Mouse (Mus musculus): ENCODE data around the gene Runx1.

Runx1 gene

GRCm38 (mm10) chr16:92644718-92645422 is 181.1 kb downstream of the Runx1 start:
- DNase-seq: no peak

- DNase-seq: no peak
Measured at GRCm38 (mm10) chr16:92644315-92644714, 181.6 kb downstream of the Runx1 start.

GRCm38 (mm10) chr16:92642283-92642682 is 183.7 kb downstream of the Runx1 start:
- DNase-seq: no peak

GRCm38 (mm10) chr16:92641053-92641452 is 184.9 kb downstream of the Runx1 start:
- DNase-seq: no peak

GRCm38 (mm10) chr16:92639093-92639492 is 186.9 kb downstream of the Runx1 start:
- no peak for DNase-seq

GRCm38 (mm10) chr16:92637033-92637432 is 188.9 kb downstream of the Runx1 start:
- DNase-seq: no peak

- DNase-seq: no peak
Measured at GRCm38 (mm10) chr16:92632115-92632763, 193.7 kb downstream of the Runx1 start.

- DNase-seq: no peak
Measured at GRCm38 (mm10) chr16:92631637-92632036, 194.3 kb downstream of the Runx1 start.

- no peak for DNase-seq
Measured at GRCm38 (mm10) chr16:92630950-92631349, 195.0 kb downstream of the Runx1 start.

GRCm38 (mm10) chr16:92629829-92630228 is 196.1 kb downstream of the Runx1 start:
- no peak for DNase-seq

- DNase-seq: no peak
Measured at GRCm38 (mm10) chr16:92627262-92627661, 198.7 kb downstream of the Runx1 start.

- no peak for DNase-seq
Measured at GRCm38 (mm10) chr16:92623953-92624352, 202.0 kb downstream of the Runx1 start.

GRCm38 (mm10) chr16:92621859-92622258 is 204.1 kb downstream of the Runx1 start:
- DNase-seq: no peak

- DNase-seq: no peak
Measured at GRCm38 (mm10) chr16:92620841-92621518, 205.0 kb downstream of the Runx1 start.

GRCm38 (mm10) chr16:92616839-92617238 is 209.1 kb downstream of the Runx1 start:
- no peak for DNase-seq

GRCm38 (mm10) chr16:92615234-92615799 is 210.6 kb downstream of the Runx1 start:
- no peak for DNase-seq

GRCm38 (mm10) chr16:92612546-92612945 is 213.4 kb downstream of the Runx1 start:
- DNase-seq: no peak

- DNase-seq: peak; percentile 65 to 66
Measured at GRCm38 (mm10) chr16:92611641-92612149, 214.3 kb downstream of the Runx1 start.

GRCm38 (mm10) chr16:92610464-92610863 is 215.5 kb downstream of the Runx1 start:
- DNase-seq: no peak

- DNase-seq: no peak
Measured at GRCm38 (mm10) chr16:92609717-92610077, 216.3 kb downstream of the Runx1 start.

GRCm38 (mm10) chr16:92609006-92609716 is 216.8 kb downstream of the Runx1 start:
- no peak for DNase-seq

GRCm38 (mm10) chr16:92608180-92608960 is 217.6 kb downstream of the Runx1 start:
- DNase-seq: no peak

Measured in cerebellum, adult 18-20 months (tissue).